Mouse (Mus musculus) midbrain, embryonic 13.5 days (tissue): ENCODE data around the gene Nhsl1. TPM values are rescaled to one million over a fixed set of nuclear protein-coding genes. Genes with fewer than 3 reads are reported as not detected.
"Not testable (repeated sequence)": the region's sequence is repeated elsewhere in the genome, so short reads cannot be mapped to it uniquely, and the experiment has no call there.

Experiments used
- ATAC-seq: fragments of 200-750 bp; cut with Nextera tagmentation; 2 replicates; pipeline ENCODE4 v1.8.0; 2017; ENCODE audit warnings: mild to moderate bottlenecking, moderate TSS enrichment, moderate library complexity
- H3K27ac ChIP-seq: fragments of 300-500 bp; sonication (generic); 2 replicates; pipeline ENCODE4 v1.5.1; 2015; ENCODE audit warnings: inconsistent platforms, mild to moderate bottlenecking, moderate library complexity
- H3K27me3 ChIP-seq: fragments of 300-500 bp; sonication (generic); 2 replicates; pipeline ENCODE4 v1.6.1; 2015; ENCODE audit warnings: mild to moderate bottlenecking, inconsistent platforms
- H3K36me3 ChIP-seq: fragments of 300-500 bp; sonication (generic); 2 replicates; pipeline ENCODE4 v1.6.1; 2015; ENCODE audit warnings: mild to moderate bottlenecking, inconsistent platforms
- H3K4me1 ChIP-seq: fragments of 300-500 bp; sonication (generic); replicated peaks from 2 replicates; pipeline ENCODE4 v1.6.1; 2015; ENCODE audit warnings: inconsistent platforms
- H3K4me2 ChIP-seq: fragments of 300-500 bp; sonication (generic); replicated peaks from 2 replicates; pipeline ENCODE4 v1.6.1; 2015; ENCODE audit warnings: moderate library complexity, mild to moderate bottlenecking, inconsistent platforms
- H3K4me3 ChIP-seq: fragments of 300-500 bp; sonication (generic); replicated peaks from 2 replicates; pipeline ENCODE4 v1.5.1; 2015; ENCODE audit warnings: mild to moderate bottlenecking, inconsistent platforms
- H3K9ac ChIP-seq: fragments of 300-500 bp; sonication (generic); replicated peaks from 2 replicates; pipeline ENCODE4 v1.6.1; 2015; ENCODE audit warnings: mild to moderate bottlenecking, inconsistent platforms
- H3K9me3 ChIP-seq: fragments of 300-500 bp; sonication (generic); 2 replicates; pipeline ENCODE4 v1.6.1; 2016; ENCODE audit warnings: mild to moderate bottlenecking, inconsistent platforms
- WGBS: fragments of 180-500 bp; shearing (Covaris S2); methylation state at CpG from one replicate; pipeline ENCODE4 v1.1.7; 2015; 5-methylcytosine and 5-hydroxymethylcytosine counted together
- polyA plus RNA-seq: library from polyadenylated mRNA; unstranded; fragments of >200 nt; fragmentation: Nextera tagmentation; extraction: Ambion mirVana; gene quantifications from 2 replicates; pipeline ENCODE4 v1.2.1, GENCODE M21; 2015

Nhsl1 gene
- polyA plus RNA-seq, 1 experiment from 2014 or later = 14.3 TPM

GRCm38 (mm10) chr10:18528475-18528874 lies 209.7 kb downstream of the Nhsl1 start:
- ATAC-seq = no peak
- WGBS = 55% methylated on average over 5 of the region's 5 CpGs
- no peak overlapping the region for H3K27ac ChIP-seq
- H3K27me3 ChIP-seq = no peaks in the 10 kb centered on the region
- peaks cover 16% of the 10 kb centered on the region for H3K4me1 ChIP-seq
- H3K4me3 ChIP-seq = no peak overlapping the region
- H3K9me3 ChIP-seq = no peaks in the 10 kb centered on the region
- no peak overlapping the region for H3K4me2 ChIP-seq
- no peak overlapping the region for H3K9ac ChIP-seq
- H3K36me3 ChIP-seq = peaks cover 48% of the 10 kb centered on the region

GRCm38 (mm10) chr10:18529177-18529576 lies 210.4 kb downstream of the Nhsl1 start:
- peaks cover 41% of the 10 kb centered on the region for H3K36me3 ChIP-seq
- H3K27me3 ChIP-seq = no peaks in the 10 kb centered on the region
- 84% methylated on average over 4 of the region's 4 CpGs for WGBS
- peaks cover 16% of the 10 kb centered on the region for H3K4me1 ChIP-seq
- H3K27ac ChIP-seq = no peak overlapping the region
- no peaks in the 10 kb centered on the region for H3K9me3 ChIP-seq
- ATAC-seq = no peak
- no peak overlapping the region for H3K4me3 ChIP-seq
- no peak overlapping the region for H3K4me2 ChIP-seq
- H3K9ac ChIP-seq = no peak overlapping the region

DNA sequence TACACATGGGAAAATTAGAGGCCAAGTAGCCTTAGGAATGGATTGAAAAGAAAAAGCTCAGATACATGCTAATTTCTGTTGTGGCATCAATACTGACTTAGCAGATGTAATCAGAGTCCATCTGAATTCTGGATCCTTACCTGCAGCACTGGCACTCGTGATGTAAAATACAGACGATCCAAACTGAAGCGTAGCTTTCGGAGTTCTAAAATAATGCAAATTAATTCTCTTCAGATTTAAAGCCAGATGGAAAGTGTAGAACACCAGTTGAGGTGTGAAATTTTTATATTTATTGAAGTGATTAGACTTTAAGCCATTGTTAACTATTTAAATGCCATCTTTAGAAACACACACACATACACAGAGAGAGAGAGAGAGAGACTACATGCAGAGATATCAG lies 211.4 kb downstream of the Nhsl1 start:
- Histone ChIP-seq H3K9me3 (no peaks in the 10 kb centered on the region), H3K4me3 (no peak overlapping the region), H3K9ac (no peak overlapping the region), H3K4me1 (peaks cover 14% of the 10 kb centered on the region), H3K27ac (no peak overlapping the region), H3K36me3 (peaks cover 34% of the 10 kb centered on the region), H3K27me3 (no peaks in the 10 kb centered on the region), H3K4me2 (no peak overlapping the region)
- no peak for ATAC-seq
- 90% methylated on average over 4 of the region's 4 CpGs for WGBS

DNA sequence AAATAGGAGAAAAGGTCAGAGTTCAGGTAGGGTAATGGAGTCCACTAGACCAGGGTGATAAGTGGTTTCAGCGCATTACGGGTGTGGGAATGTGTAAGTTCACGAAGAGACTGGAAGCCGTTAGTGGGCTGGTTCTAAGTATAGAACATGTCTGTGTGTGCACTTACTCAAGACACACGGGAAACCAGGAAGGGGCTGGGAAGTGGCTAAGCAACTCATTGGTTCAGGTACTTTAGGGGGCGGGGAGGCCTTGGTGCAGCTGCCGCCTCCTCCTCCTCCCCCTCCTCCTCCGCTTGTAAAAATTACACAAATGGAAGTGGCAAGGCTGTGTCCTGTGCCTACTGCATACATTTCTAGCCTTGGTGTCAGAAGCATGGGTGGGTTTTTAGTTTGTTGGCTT lies 213.5 kb downstream of the Nhsl1 start:
- Histone ChIP-seq H3K36me3 (peaks cover 32% of the 10 kb centered on the region), H3K9me3 (no peaks in the 10 kb centered on the region), H3K4me3 (no peak overlapping the region), H3K9ac (no peak overlapping the region), H3K4me1 (no peaks in the 10 kb centered on the region), H3K27me3 (no peaks in the 10 kb centered on the region), H3K4me2 (no peak overlapping the region), H3K27ac (no peak overlapping the region)
- WGBS = 77% methylated on average over 8 of the region's 8 CpGs
- no peak for ATAC-seq

DNA sequence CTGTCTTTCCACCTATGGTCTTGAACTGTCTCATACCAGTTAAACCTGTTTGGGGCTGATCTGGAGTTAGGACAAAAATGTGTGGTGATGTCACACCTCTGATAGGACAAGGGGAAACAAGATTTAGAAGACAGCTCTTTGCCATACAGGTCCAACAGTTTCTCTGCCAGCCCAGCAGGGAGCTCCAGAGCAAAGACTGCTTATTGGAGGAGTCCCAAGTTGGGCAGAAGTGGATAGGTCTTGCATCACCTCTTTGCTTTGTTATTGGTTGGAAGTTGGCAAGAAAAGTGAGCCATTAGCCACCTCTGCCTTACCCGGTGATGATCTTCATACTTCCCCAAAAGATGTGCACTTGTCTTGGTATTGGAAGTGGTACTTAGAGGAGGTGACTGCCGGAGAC lies 218.1 kb downstream of the Nhsl1 start:
- 98% methylated on average over 2 of the region's 2 CpGs for WGBS

GRCm38 (mm10) chr10:18545309-18545708 lies 226.5 kb downstream of the Nhsl1 start:
- ATAC-seq = peak; percentile 15
- 8% methylated on average over 13 of the region's 13 CpGs for WGBS
- H3K4me3 ChIP-seq = peak overlapping the region; percentile 62
- no peaks in the 10 kb centered on the region for H3K36me3 ChIP-seq
- H3K4me2 ChIP-seq = peak overlapping the region; percentile 86
- peak overlapping the region; percentile 83 for H3K9ac ChIP-seq
- H3K27me3 ChIP-seq = peaks cover 16% of the 10 kb centered on the region; the same call in 1 of the 2 replicates
- H3K9me3 ChIP-seq = no peaks in the 10 kb centered on the region
- H3K4me1 ChIP-seq = peaks cover 15% of the 10 kb centered on the region
- H3K27ac ChIP-seq = no peak overlapping the region

More for the DNA sequence above, 218.1 kb downstream of the Nhsl1 start:
- Histone ChIP-seq H3K27ac (no peak overlapping the region), H3K9me3 (no peaks in the 10 kb centered on the region), H3K27me3 (no peaks in the 10 kb centered on the region), H3K4me3 (no peak overlapping the region), H3K9ac (no peak overlapping the region), H3K4me1 (no peaks in the 10 kb centered on the region), H3K4me2 (no peak overlapping the region), H3K36me3 (peaks cover 19% of the 10 kb centered on the region)
- ATAC-seq = no peak

DNA sequence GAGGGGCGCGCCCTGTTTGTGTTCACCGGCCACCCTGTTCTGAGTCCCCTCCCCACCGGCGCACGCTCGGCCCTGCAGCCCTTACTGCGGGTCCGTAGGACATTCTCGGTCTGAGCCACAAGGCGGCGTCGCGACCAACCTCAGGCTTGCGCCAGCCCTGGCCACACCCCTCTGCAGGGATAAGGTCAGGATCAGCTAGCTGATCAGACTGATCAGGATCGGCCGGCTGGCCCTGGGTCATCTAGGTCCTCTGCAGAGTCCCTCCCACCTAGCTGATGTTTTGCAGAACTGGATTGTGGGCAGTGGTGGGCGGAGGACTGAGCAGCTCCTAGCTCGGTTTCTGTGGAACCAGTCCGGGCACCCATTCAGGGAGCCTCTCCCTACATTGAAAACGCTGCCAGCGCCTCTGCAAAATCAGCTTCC lies 227.0 kb downstream of the Nhsl1 start, which contains the start of gene Hebp2:
Gene Hebp2 (minus strand): TSS at position 264 of the 423 bp plus-strand sequence.
- under 1% methylated on average over 22 of the region's 22 CpGs for WGBS
- no peaks in the 10 kb centered on the region for H3K36me3 ChIP-seq
- peak within 1 kb of the TSS; percentile 83 for H3K9ac ChIP-seq
- H3K4me2 ChIP-seq = peak within 1 kb of the TSS; percentile 86
- H3K4me1 ChIP-seq = peaks cover 15% of the 10 kb centered on the region
- peak within 1 kb of the TSS; percentile 62 for H3K4me3 ChIP-seq
- peak; percentile 91 for ATAC-seq
- no peaks in the 10 kb centered on the region for H3K9me3 ChIP-seq
- H3K27me3 ChIP-seq = peaks cover 16% of the 10 kb centered on the region; the same call in 1 of the 2 replicates
- H3K27ac ChIP-seq = no peak within 1 kb of the TSS

DNA sequence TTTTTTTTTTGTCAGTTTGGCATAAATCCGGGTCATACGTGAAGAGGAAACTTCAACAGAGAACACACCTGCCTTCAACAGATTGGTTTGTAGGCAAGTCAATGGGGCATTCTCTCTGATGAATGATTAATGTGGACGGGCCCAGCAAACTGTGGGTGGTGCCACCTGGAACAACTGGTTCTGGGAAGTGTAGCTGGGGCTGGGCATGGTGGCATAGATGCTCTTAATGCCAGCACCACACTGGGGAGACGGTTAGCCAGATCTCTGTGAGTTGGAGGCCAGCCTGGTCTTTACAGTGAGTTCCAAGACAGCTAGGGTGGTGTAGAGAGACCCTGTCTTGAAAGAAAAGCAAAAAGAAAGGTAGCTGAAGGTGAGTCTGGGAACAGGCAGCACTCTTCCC lies 228.6 kb downstream of the Nhsl1 start:
- H3K9me3 ChIP-seq = no peaks in the 10 kb centered on the region
- no peak overlapping the region for H3K27ac ChIP-seq
- no peak for ATAC-seq
- no peak overlapping the region for H3K4me3 ChIP-seq
- H3K4me1 ChIP-seq = peaks cover 15% of the 10 kb centered on the region
- no peak overlapping the region for H3K9ac ChIP-seq
- H3K36me3 ChIP-seq = no peaks in the 10 kb centered on the region
- no peak overlapping the region for H3K4me2 ChIP-seq
- peaks cover 16% of the 10 kb centered on the region; the same call in 1 of the 2 replicates for H3K27me3 ChIP-seq
- 88% methylated on average over 4 of the region's 4 CpGs for WGBS

- Histone ChIP-seq H3K4me3 (peak overlapping the region; percentile 43), H3K4me1 (peaks cover 15% of the 10 kb centered on the region), H3K9me3 (no peaks in the 10 kb centered on the region), H3K27ac (peak overlapping the region; percentile 14; the same call in 1 of the 2 replicates), H3K9ac (peak overlapping the region; percentile 54; the same call in 1 of the 2 replicates), H3K27me3 (peaks cover 16% of the 10 kb centered on the region; the same call in 1 of the 2 replicates), H3K36me3 (no peaks in the 10 kb centered on the region), H3K4me2 (peak overlapping the region; percentile 67)
- peak; percentile 43 for ATAC-seq
- WGBS = 2% methylated on average over 35 of the region's 35 CpGs
These were observed 230.8 kb downstream of the Nhsl1 start for GRCm38 (mm10) chr10:18549321-18550216.

GRCm38 (mm10) chr10:18559076-18559475 lies 240.3 kb downstream of the Nhsl1 start:
- not testable (repeated sequence) for H3K4me1 ChIP-seq, H3K27ac ChIP-seq, H3K27me3 ChIP-seq, H3K36me3 ChIP-seq, H3K9ac ChIP-seq, H3K9me3 ChIP-seq, ATAC-seq, H3K4me2 ChIP-seq, H3K4me3 ChIP-seq
- 88% methylated on average over 9 of the region's 9 CpGs for WGBS

DNA sequence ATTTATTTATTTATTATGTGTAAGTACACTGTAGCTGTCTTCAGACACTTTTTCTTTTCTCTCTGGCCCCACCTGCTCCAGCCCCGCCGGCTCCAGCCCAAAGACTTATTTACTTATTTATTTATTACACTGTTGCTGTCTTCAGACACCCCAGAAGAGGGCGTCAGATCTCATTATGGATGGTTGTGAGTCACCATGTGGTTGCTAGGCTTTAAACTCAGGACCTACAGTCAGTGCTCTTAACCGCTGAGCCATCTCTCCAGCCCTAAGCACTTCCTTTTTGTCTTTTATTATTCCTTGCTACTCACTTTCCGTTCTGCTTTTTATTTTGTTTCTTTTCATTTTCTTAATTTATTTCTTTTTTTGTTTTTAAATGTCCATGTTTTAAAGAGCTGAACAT lies 242.7 kb downstream of the Nhsl1 start:
- Histone ChIP-seq H3K9ac (no peak overlapping the region), H3K4me1 (no peaks in the 10 kb centered on the region), H3K27me3 (no peaks in the 10 kb centered on the region; the same call in 1 of the 2 replicates), H3K4me3 (no peak overlapping the region), H3K36me3 (no peaks in the 10 kb centered on the region), H3K27ac (no peak overlapping the region), H3K4me2 (no peak overlapping the region), H3K9me3 (no peaks in the 10 kb centered on the region)
- ATAC-seq = no peak
- WGBS = 52% methylated on average over 5 of the region's 5 CpGs

GRCm38 (mm10) chr10:18562940-18563339 lies 244.2 kb downstream of the Nhsl1 start:
- no peaks in the 10 kb centered on the region for H3K36me3 ChIP-seq
- 9% methylated on average over 4 of the region's 4 CpGs for WGBS
- no peak overlapping the region for H3K4me2 ChIP-seq
- no peaks in the 10 kb centered on the region for H3K9me3 ChIP-seq
- no peak overlapping the region for H3K9ac ChIP-seq
- H3K4me1 ChIP-seq = no peaks in the 10 kb centered on the region
- ATAC-seq = peak; percentile 55; the same call in 1 of the 2 replicates
- H3K27me3 ChIP-seq = no peaks in the 10 kb centered on the region; the same call in 1 of the 2 replicates
- H3K4me3 ChIP-seq = no peak overlapping the region
- H3K27ac ChIP-seq = no peak overlapping the region
